Mouse (Mus musculus) lung, adult 18-20 months (tissue): ENCODE data around the gene Rassf5.
"Not testable (repeated sequence)": the region's sequence is repeated elsewhere in the genome, so short reads cannot be mapped to it uniquely, and the experiment has no call there.

Source experiments
- DNase-seq, 2 experiments: peaks; one replicate each; pipeline ENCODE4 v3.0.0; 2022; ENCODE audit warnings: mixed read lengths in 2 of 2

Gene Rassf5

DNA sequence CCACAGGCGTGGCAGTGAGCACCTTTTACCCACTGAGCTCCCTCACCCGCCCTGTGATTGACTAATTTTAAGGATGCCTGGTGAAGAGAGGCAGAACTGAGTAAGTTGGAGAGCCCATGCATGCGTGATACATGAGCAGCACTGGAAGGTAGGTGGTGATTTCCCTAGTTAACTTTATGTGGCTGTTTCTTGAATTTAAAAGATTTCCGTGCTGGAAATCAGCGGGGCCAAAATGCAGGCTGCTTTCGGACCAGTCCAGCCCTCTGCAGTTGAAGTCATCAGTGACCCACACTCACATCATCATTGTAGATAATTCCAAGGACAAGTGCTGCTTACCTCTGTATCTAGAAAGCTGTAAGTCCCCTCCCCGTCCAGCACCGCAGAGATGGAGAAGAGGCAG is 69.2 kb downstream of the Rassf5 start:
- DNase-seq: no peak

DNA sequence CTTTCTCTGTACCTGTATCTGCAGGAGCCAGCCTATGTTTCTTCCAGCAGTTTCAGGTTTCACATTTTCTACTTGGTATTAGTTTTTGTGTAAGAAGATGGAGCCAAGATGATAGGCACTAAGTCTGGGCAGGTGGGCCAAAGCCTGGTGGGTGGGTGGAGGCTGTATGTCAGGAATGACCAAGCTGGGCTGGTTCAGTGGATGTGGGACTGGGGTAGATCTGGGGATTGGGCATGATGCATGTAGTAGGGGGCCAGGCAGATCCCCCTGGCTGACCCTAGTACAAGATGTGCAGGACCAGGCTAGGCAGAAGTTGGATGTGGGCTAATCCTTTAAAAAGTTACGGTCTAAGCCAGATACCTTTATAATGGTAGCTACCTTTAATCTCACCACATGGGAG is 69.9 kb downstream of the Rassf5 start:
- DNase-seq: no peak

DNA sequence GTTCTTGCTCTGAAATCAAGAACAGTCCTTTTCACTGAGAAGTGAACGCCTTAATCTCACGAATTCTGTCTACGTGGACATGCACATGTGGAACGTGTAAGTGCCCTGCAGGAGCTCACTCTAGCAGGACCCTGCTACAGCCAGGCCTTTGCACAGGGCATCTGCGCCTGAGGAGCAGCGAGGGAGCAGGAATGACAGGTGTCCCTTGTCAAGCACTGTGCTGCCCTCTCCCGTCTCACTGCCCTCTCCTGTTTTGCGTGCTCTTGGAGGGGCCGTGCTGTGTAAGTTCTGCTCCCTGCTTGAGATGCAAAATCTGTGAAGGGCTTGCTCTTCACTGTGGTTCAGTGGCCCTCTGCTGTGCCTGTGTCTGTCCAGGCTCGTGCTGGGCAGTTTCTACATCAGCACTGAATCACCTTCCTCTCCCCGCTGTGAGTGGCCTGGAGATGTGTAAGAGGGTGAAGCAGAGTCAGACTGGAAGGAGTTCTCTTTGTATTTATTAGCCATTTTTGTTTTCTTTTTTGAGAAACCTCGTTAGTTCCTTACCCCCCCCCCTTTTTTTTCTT is 70.7 kb downstream of the Rassf5 start:
- DNase-seq: no peak

DNA sequence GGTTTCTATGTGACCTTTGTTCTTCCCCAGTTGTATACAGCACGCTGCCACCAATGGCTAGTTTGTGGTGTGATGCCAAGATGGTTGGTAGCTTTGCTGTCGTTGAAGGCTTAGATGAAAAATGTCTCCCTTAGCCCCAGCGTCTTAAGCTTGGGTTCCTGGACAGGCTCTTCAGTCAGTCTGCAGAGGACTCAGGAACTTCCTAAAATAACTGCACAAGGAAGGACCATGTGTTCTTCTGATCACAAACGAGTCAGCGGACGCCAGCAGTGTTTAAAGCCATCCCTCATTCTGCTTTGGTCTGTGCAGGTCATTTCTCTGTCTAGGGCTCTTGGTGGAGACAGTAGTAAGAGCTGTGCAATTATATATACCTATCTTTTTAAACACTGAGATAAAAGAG is 71.2 kb downstream of the Rassf5 start:
- no peak for DNase-seq

GRCm38 (mm10) chr1:131173001-131173400 is 72.1 kb downstream of the Rassf5 start:
- peak in 1 of 2 experiments; percentile 52 for DNase-seq

DNA sequence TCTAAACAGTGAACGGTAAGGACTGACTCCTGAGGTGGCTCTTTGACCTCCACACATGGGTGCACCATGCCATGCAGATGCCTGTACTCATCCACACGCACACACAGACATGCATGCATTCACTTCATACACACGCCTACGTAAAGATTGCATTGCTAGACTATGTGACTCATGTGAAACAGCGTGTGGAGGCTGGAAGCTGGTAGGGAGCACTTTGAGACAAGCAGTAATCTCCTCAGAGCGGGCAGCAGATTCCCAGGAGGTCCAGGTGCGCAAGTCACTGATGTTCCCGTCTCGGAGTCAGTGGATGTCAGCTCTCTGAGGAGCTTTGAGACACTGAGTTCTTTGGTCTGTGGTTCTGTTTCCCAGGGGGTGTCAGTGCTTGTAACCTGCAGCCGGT is 77.4 kb downstream of the Rassf5 start:
- DNase-seq: no peak

DNA sequence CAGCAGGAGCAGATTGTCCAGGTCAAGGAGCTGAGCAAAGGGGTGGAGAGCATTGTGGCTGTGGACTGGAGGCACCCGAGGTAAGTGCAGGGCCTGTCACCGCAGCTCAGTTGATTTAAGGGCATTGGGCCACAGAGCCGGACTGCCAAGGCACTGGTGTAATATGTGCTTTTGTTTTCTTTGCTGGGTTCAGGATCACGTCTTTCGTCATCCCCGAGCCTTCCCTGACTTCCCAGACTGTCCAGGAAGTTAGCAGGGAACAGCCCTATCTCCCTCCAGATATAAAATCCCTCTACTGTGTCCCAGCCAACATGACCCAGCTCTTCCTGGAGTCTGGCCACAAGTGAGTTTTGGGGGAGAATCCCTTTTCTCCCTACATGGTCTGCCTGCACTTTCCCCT is 80.6 kb downstream of the Rassf5 start:
- DNase-seq: no peak

GRCm38 (mm10) chr1:131161091-131161490 is 84.0 kb downstream of the Rassf5 start:
- peak; percentile 39 to 56 for DNase-seq

DNA sequence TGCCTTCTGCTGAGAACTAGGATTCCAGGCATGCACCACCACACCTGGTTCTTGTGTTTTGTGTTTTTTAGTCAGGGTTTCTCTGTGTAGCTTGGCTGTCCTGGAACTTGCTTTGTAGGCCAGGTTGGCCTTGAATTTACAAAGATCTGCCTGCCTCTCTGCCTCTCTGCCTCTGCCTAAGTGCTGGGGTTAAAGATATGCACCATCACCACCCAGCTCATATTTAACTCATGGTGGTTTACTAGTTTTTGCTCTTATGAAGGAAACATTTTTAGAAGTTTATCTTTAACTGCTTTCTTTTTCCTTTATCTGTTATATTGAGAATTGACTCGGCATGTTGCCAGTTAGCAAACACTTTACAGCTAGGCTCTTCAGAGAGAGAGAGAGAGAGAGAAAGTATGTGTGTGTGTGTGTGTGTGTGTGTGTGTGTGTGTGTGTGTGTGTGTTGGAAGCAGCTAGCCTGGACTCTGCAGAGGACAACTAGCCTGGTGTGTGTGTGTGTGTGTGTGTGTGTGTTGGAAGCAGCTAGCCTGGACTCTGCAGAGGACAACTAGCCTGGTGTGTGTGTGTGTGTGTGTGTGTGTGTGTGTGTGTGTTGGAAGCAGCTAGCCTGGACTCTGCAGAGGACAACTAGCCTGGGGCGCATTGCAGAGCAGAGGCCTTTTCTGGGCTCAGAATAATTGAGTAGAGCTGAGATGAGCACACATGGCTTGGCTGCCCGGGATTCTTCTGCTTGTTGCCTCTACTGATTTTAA is 85.3 kb downstream of the Rassf5 start:
- DNase-seq: not testable (repeated sequence)

GRCm38 (mm10) chr1:131155456-131155855 is 89.6 kb downstream of the Rassf5 start:
- peak; percentile 31 to 49 for DNase-seq

- DNase-seq: peak; percentile 89 to 92
Measured at GRCm38 (mm10) chr1:131153018-131153629, 91.9 kb downstream of the Rassf5 start, which contains the start of gene Eif2d. Gene Eif2d, plus strand, starts transcription at chr1:131153181.

- DNase-seq: no peak
Measured at GRCm38 (mm10) chr1:131149496-131149895, 95.6 kb downstream of the Rassf5 start.

DNA sequence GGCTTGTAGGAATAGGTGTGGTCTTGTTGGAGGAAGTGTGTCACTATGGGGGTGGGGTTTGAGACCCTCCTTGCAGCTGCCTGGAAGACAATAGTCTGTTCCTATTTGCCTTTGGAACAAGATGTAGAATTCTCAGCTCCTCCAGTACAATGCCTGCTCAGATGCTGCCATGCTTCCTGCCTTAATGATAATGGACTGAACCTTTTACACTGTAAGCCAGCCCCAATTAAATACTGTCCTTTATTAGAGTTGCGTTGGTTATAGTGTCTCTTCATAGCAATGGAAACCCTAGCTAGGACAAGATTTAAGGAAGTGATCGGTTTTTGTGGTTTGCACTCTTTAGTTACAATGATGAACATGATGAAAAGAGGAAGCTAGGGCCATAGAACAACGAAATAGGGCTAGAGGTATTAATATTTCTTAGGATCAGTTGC is 98.9 kb downstream of the Rassf5 start:
- DNase-seq: no peak

- not testable (repeated sequence) for DNase-seq
Measured at GRCm38 (mm10) chr1:131145222-131145621, 99.8 kb downstream of the Rassf5 start.

GRCm38 (mm10) chr1:131142472-131142871 is 102.6 kb downstream of the Rassf5 start:
- no peak for DNase-seq

DNA sequence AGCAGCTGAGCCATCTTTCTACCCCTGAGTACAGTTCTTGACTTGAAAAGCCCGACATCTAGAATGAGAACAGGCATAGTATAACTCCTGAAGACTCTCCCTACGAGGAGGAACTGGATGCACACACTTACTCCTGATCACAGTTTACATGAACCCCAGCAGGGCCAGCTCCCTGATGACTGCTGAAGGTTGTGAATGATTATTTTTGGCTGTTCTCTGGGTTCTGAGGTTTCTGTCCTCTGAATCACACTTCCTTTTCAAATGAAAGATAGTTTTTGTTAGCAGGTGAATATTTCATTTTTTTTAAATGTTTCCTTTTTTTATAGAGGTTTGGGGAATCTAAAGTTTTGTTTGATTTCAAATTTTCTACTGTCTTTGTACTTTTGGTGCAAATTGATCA is 103.6 kb downstream of the Rassf5 start:
- DNase-seq: no peak

DNA sequence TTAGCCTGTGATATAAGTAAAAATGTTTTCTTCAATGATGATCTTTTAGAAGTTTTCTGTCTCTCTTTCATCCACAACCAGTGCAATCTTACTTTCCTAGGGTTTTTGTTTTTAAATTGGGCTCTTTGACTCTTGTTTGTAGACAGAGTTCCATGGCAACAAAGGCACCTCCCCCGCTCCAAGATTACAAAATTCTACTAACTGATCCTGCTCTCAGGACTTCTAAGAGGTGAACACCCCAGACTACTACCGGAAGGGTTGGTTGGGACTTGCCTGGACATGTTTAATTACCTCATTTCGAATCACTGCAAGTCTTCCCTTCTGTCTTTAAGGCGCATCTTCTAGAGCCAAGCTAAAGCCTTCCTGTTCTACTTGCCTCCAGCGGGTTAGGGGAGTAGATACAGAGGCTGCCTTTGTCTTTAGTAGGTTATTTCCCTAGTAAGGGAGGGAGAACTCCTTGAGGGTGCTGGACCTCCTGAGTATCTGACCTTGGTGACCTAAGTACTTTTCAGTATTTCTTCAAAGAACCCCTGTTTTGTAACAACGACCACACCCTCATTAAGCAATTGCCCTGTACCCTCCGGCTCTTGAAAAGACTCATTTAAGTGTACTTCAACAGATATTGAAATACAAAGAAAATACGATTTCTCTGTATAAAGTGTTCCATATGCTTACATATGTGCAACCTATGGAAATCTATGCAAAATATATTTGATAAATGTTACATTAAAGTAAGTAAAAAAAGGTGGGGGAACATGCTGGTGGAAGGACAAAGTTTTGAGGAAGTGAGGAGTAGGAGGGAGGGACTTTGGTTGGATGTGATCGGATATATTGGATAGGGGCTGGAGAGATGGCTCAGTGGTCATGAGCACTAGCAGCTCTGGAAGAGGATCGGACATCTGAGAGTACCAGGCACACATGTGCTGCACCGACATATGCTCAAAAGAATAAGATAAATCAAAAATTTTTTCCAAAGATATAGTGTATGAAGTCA is 105.7 kb downstream of the Rassf5 start:
- peak; percentile 59 to 71 for DNase-seq

DNA sequence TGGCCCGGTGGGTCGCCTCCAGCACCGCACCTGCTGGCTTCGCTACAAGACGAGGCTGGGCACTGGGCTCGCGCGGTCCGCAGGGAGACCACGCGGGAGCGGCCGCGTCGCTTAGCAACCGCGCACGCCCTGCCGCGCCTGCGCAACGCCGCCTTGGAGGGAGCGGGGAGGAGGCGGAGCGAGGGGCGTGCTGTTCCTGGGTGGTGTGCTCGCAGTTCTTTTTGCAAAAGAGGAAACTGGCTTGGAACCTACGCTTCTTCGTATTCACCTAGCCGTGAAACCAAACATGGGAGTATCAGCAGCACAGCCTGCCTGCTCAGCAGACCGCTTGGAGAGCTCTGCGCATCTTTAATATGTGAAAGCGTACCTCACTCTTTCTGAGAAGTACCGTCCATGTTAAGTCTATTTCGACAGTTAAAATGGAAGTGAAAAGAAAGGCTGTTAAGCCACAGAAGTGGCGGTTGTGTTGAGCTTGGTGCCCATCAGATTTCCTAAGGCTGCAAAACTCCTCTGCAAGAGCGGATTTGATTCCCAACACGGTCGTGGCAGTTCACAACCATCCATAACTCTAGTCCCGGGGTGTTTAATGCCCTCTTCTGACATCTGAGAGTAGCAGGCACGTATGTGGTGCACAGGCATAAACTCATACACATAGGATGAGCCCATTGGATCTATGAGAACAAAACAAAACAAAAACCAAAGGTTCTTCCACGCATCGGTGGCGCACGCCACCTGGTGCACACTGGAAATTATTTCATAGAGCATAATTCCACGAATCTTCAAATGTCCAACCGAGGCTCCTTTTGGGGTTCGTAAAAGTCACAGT is 106.7 kb downstream of the Rassf5 start, which contains the start of gene Dyrk3:
Gene Dyrk3, minus strand, starts transcription at position 150 of the 826 bp plus-strand sequence.
- DNase-seq: peak; percentile 92 to 94

DNA sequence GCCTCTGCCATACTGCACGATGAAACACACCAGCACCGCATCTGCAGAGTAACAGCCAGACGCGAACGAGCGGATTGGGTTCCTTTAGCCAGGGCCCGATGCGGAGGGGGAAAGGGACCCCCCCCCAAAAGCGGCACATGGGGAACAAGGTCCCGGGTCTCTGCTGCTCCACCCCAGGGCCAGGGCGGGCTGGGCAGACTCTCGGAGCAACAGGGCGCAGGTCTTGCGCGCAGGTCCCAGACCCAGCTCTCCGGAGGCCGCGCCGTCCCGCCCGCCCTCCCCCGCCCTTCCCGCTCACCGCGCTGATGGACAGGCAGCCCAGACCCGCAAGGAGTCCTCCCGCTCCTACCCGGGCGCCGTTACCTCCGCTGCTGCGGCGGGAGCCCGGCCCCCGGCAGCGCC is 107.3 kb downstream of the Rassf5 start:
- no peak for DNase-seq

GRCm38 (mm10) chr1:131137111-131137510 is 107.9 kb downstream of the Rassf5 start:
- DNase-seq: no peak

- DNase-seq: no peak
Measured at GRCm38 (mm10) chr1:131135960-131136629, 109.0 kb downstream of the Rassf5 start.
